Mouse (Mus musculus): ENCODE data around the gene Kcne1.

GRCm38 (mm10) chr16:92403069-92403468 lies 43.8 kb upstream of the Kcne1 start:
- TF ChIP-seq CTCF (conservative IDR thresholded peaks at IDR 0.05; ENCODE audit: insufficient read depth, insufficient read length, low read depth, low read length) (no peak), POLR2A (IDR thresholded peaks at IDR 0.05; ENCODE audit: low read depth, low read length) (no peak)
